17 mouse cellular contexts compared by ENCODE assay signal in genomic region chr4:98337197-98337596, GRCm38 (mm10).
"Had no signal": no experiment of that assay in that cellular context is flagged by ENCODE, and none has a peak within 500 bp of the region (broad histone marks: within the 10 kb centered on the region; RNA-seq: fewer than 3 reads in every experiment).

No protein-coding gene starts in this region.

- ATAC-seq: liver, embryonic 12.5 days had no signal

- H3K9ac ChIP-seq: kidney, embryonic 15.5 days; limb, embryonic 13.5 days; liver, embryonic 12.5 days; liver, embryonic 15.5 days; lung, embryonic 15.5 days had no signal

- H3K27ac ChIP-seq: kidney, embryonic 15.5 days; limb, embryonic 10.5 days; limb, embryonic 13.5 days; liver, embryonic 12.5 days; liver, embryonic 15.5 days; lung, embryonic 15.5 days had no signal

- H3K4me3 ChIP-seq: kidney, embryonic 15.5 days; limb, embryonic 10.5 days; limb, embryonic 13.5 days; liver, embryonic 12.5 days; liver, embryonic 15.5 days; lung, embryonic 15.5 days; megakaryocyte, embryonic 14.5 days had no signal

- H3K36me3 ChIP-seq: kidney, embryonic 15.5 days; limb, embryonic 10.5 days; limb, embryonic 13.5 days; liver, embryonic 12.5 days; liver, embryonic 15.5 days; lung, embryonic 15.5 days had no signal

- H3K4me2 ChIP-seq: limb, embryonic 13.5 days; liver, embryonic 12.5 days; liver, embryonic 15.5 days; lung, embryonic 15.5 days; midbrain, embryonic 11.5 days had no signal

- H3K4me1 ChIP-seq: liver, embryonic 12.5 days; liver, embryonic 15.5 days; lung, embryonic 15.5 days; megakaryocyte, embryonic 14.5 days had no signal

- H3K27me3 ChIP-seq: kidney, embryonic 15.5 days; limb, embryonic 13.5 days; liver, embryonic 12.5 days; liver, embryonic 15.5 days; lung, embryonic 15.5 days; megakaryocyte, embryonic 14.5 days had no signal

- DNase-seq: kidney, postnatal 10 days; kidney, postnatal 36 days; liver; lung, adult 18-20 months; lung, postnatal 10 days; lung, postnatal 36 days; midbrain, embryonic 14.5 days; thymus, adult 18-20 months; thymus, postnatal 36 days had no signal

- H3K9me3 ChIP-seq: kidney, embryonic 15.5 days; limb, embryonic 10.5 days; limb, embryonic 13.5 days; liver, embryonic 12.5 days; liver, embryonic 15.5 days; lung, embryonic 15.5 days had no signal
